Mouse (Mus musculus) midbrain, postnatal 0 days (tissue): Measurements from ENCODE around the gene Noxo1. TPM values are rescaled to one million over a fixed set of nuclear protein-coding genes. Genes with fewer than 3 reads are reported as not detected.
A peak's percentile ranks its signal among the peaks of the same experiment; 100 is the strongest.

Experiments used
- ATAC-seq: fragments of 200-750 bp; cut with Nextera tagmentation; 2 replicates; pipeline ENCODE4 v1.8.0; 2017; ENCODE audit warnings: moderate number of reproducible peaks, mild to moderate bottlenecking, moderate TSS enrichment, moderate library complexity; ENCODE audit not compliant: low FRiP score
- DNase-seq: peaks from one replicate; pipeline ENCODE4 v3.0.0-alpha.2; 2015; ENCODE audit warnings: low spot score
- H3K27ac ChIP-seq: fragments of 300-500 bp; sonication (generic); 2 replicates; pipeline ENCODE4 v1.5.1; 2014; ENCODE audit warnings: low read depth, mild to moderate bottlenecking, low read length, mixed read lengths
- H3K27me3 ChIP-seq: fragments of 300-500 bp; sonication (generic); 2 replicates; pipeline ENCODE4 v1.6.1; 2014; ENCODE audit warnings: low read length, control low read depth, mixed read lengths; ENCODE audit not compliant: insufficient read depth
- H3K36me3 ChIP-seq: fragments of 300-500 bp; sonication (generic); 2 replicates; pipeline ENCODE4 v1.6.1; 2014; ENCODE audit warnings: low read length, control low read depth, mixed read lengths; ENCODE audit not compliant: insufficient read depth
- H3K4me1 ChIP-seq: fragments of 300-500 bp; sonication (generic); 2 replicates; pipeline ENCODE4 v1.6.1; 2014; ENCODE audit warnings: mild to moderate bottlenecking, control low read depth, antibody characterized with exemption, low read length, mixed read lengths; ENCODE audit not compliant: insufficient read depth
- H3K4me2 ChIP-seq: fragments of 300-500 bp; sonication (generic); 2 replicates; pipeline ENCODE4 v1.6.1; 2014; ENCODE audit warnings: low read depth, mild to moderate bottlenecking, low read length, mixed read lengths; ENCODE audit not compliant: poor library complexity, severe bottlenecking
- H3K4me3 ChIP-seq: fragments of 300-500 bp; sonication (generic); 2 replicates; pipeline ENCODE4 v1.5.1; 2014; ENCODE audit warnings: low read depth, mild to moderate bottlenecking, low read length, moderate library complexity
- H3K9ac ChIP-seq: fragments of 300-500 bp; sonication (generic); replicated peaks from 2 replicates; pipeline ENCODE4 v1.6.1; 2014; ENCODE audit warnings: mild to moderate bottlenecking, low read length, moderate library complexity, mixed read lengths; ENCODE audit not compliant: poor library complexity, severe bottlenecking
- H3K9me3 ChIP-seq: fragments of 300-500 bp; sonication (generic); 2 replicates; pipeline ENCODE4 v1.6.1; 2016; ENCODE audit warnings: low read length, control low read depth
- CTCF ChIP-seq: IDR thresholded peaks from 2 replicates; pipeline ENCODE4 v1.5.1; 2016; ENCODE audit warnings: antibody characterized with exemption, mild to moderate bottlenecking
- WGBS: fragments of 180-500 bp; shearing (Covaris S2); extraction: QIAGEN DNeasy Blood & Tissue Kit; methylation state at CpG from one replicate; pipeline ENCODE4 v1.1.7; 2014; 5-methylcytosine and 5-hydroxymethylcytosine counted together
- polyA plus RNA-seq: library from polyadenylated mRNA; unstranded; fragments of >200 nt; fragmentation: Nextera tagmentation; extraction: Ambion mirVana; gene quantifications from 2 replicates; pipeline ENCODE4 v1.2.1, GENCODE M21; 2015
- total RNA-seq: library from RNA; depleted of rRNA; stranded (reverse); fragments of >200 nt; gene quantifications from 2 replicates; pipeline ENCODE4 v1.2.3, GENCODE M21; 2014

Gene Noxo1
- total and polyA plus RNA-seq, 2 experiments from 2014 or later, result 1.9 to 11.1 TPM

DNA sequence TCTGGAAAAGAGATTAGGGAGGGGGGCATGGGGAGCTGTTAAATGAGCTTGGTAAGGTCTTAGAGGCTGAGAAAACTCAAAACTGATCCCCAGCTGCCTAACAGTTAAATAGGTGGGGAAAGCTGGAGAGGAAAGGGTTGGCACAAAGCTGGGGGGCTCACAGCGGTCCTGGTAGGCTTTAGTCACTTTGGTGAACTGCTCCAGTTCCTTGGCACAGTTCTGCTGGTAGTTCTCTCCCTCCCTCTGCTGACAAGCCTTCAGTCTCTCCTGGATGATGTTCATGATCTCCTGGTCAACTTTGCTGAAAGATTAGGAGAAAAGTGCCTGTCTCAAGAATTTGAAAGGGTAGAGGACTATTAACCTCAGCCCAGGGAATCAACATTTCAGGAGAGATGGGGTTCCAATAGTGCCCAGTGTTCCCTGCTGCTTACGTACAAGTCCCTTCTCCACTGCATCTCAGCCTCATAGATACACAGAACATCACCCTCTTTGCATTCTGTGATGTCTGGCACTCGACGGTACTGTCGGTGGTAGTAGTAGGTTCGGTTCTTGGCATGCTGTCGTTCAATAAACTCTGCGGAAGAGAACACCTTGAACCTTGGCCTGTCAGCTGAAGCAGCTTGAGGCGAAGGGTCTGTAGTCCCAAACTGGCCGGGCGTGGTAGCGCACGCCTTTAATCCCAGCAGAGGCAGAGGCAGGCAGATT is 26.3 kb downstream of the Noxo1 start:
- no peak overlapping the region for H3K4me3 ChIP-seq
- 37% methylated on average over 13 of the region's 13 CpGs for WGBS
- 0 out of 2 replicates have a peak overlapping the region, but pooled peaks have one; percentile 2 for H3K4me2 ChIP-seq

DNA sequence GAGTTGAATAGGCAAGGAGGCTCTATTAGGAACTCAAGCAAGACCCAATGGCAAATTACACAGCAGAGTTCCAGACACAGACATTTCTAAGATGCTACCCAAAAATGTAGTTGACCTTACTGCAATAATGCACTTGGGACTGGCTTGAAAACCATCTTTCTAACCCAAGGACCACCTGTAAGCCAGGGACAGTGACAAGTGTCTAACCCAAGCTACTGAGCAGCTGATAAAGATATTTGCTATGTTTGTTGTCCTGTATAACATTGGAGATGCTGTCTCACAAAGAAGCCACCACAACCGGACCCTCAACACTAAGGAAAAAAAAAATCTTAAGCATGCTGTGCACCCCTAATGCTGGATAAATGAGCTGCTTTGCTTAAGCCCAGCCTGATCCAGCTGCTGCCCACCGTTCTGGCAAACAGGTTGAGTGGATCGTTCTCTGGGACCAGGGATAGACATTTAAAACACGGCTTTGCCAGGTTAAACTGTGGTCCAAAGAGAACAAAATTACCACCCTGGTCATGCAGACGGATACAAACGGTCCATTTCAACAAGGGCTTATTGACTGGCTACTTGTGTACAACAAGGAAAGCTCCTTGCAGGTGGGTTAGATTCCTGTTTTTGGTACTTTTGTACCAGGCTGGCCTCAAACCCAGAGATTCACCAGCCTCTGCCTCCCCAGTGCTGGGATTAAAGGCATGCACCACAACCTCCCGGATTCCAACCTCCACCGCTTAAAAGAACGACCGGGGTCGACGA is 27.3 kb downstream of the Noxo1 start:
- Histone ChIP-seq H3K4me2 (peak overlapping the region; percentile 68), H3K4me1 (no peaks in the 10 kb centered on the region; the same call in none of the 2 replicates), H3K36me3 (peaks cover 10% of the 10 kb centered on the region; the same call in 1 of the 2 replicates), H3K27me3 (no peaks in the 10 kb centered on the region), H3K27ac (peak overlapping the region; percentile 75), H3K4me3 (peak overlapping the region; percentile 70), H3K9ac (peak overlapping the region; percentile 86), H3K9me3 (no peaks in the 10 kb centered on the region)
- no peak for TF ChIP-seq CTCF
- 4% methylated on average over 12 of the region's 12 CpGs for WGBS
- ATAC-seq, result no peak
- DNase-seq, result no peak

More for the DNA sequence above, 26.3 kb downstream of the Noxo1 start:
- DNase-seq (no peak), ATAC-seq (no peak)
- no peaks in the 10 kb centered on the region for H3K27me3 ChIP-seq
- H3K36me3 ChIP-seq, result peaks cover 10% of the 10 kb centered on the region; the same call in 1 of the 2 replicates
- no peak overlapping the region for H3K27ac ChIP-seq
- no peak for TF ChIP-seq CTCF
- H3K9me3 ChIP-seq, result no peaks in the 10 kb centered on the region
- no peak overlapping the region for H3K9ac ChIP-seq
- H3K4me1 ChIP-seq, result no peaks in the 10 kb centered on the region; the same call in none of the 2 replicates

DNA sequence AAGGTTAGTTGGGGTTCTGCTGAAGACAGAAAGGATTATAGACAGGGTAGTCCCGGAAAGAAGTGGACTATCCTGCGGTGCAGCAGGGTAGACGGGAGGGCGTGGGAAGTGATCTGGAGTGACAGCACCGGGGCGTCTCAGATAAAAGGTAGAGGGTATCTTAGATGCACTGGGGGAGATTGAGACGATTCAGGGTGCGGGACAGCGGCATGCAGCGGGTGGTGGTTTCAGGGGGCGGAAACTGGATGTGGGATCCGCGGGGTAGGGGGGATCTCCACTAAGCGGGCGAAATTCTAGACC is 27.8 kb downstream of the Noxo1 start:
- Histone ChIP-seq H3K36me3 (peaks cover 10% of the 10 kb centered on the region; the same call in 1 of the 2 replicates), H3K4me3 (peak overlapping the region; percentile 70), H3K27ac (peak overlapping the region; percentile 75), H3K27me3 (no peaks in the 10 kb centered on the region), H3K4me2 (peak overlapping the region; percentile 68), H3K9me3 (no peaks in the 10 kb centered on the region), H3K4me1 (no peaks in the 10 kb centered on the region; the same call in none of the 2 replicates), H3K9ac (peak overlapping the region; percentile 86)
- no peak for DNase-seq
- ATAC-seq, result peak; percentile 4; the same call in 1 of the 2 replicates
- no peak for TF ChIP-seq CTCF
- WGBS, result under 1% methylated on average over 15 of the region's 15 CpGs

DNA sequence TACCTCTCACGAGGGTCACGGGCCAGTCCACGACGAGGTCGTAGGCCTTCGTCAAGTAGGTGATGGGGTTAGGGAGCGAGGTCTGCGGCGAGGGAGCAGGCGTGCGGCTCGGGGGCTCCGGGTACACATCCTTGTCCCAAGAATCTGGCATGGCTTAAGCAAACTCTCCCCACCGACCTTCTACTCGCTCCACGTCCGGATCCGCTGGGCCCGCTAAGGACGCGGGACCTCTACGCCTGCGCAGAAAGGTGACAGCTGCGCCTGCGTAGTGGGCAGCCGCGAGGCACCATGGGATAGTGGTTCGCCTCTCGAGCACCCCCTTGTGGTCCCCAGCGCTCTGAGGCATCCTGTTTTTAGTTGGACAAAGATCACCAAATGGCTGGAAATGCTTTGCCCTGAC is 28.1 kb downstream of the Noxo1 start, which contains the start of gene Ndufb10:
Gene Ndufb10 (minus strand): TSS at position 295 of the 400 bp plus-strand sequence.
- no peaks in the 10 kb centered on the region for H3K27me3 ChIP-seq
- DNase-seq, result peak; percentile 97
- H3K36me3 ChIP-seq, result peaks cover 10% of the 10 kb centered on the region; the same call in 1 of the 2 replicates
- H3K4me3 ChIP-seq, result peak within 1 kb of the TSS; percentile 70
- ATAC-seq, result peak; percentile 71
- no peaks in the 10 kb centered on the region; the same call in 1 of the 2 replicates for H3K4me1 ChIP-seq
- under 1% methylated on average over 30 of the region's 30 CpGs for WGBS
- peak within 1 kb of the TSS; percentile 86 for H3K9ac ChIP-seq
- no peaks in the 10 kb centered on the region for H3K9me3 ChIP-seq
- TF ChIP-seq CTCF, result peak; percentile 99
- H3K4me2 ChIP-seq, result peak within 1 kb of the TSS; percentile 68
- H3K27ac ChIP-seq, result peak within 1 kb of the TSS; percentile 76

DNA sequence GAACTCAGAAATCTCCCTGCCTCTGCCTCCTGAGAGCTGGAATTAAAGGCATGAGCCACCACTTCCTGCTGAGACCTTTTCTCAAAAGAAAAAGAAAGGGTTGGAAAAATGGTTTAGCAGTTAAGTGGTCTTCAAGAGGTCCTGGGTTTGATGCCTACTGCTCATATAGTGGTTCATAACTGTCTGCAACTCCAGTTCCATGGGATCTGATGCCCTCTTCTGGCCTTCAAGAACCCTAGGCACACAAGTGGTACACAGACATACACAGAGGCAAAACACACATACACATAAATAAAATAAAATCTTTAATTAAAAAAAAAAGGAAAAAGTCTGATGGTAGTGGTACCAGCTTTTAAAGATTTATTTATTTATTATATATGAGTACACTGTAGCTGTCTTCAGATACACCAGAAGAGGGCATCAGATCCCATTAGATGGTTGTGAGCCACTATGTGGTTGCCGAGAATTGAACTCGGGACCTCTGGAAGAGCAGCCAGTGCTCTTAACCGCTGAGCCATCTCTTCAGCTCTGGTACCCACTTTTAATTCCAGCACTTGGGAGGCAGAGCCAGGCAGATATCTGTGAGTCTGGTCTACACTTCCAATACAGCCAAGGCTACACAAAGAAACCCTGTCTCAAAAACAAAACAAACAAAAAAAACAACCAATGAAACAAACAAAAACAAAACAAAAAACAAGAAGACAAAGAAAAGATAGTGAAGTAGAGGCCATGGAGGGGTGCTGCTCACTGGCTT is 29.8 kb downstream of the Noxo1 start:
- H3K9ac ChIP-seq, result no peak overlapping the region
- no peaks in the 10 kb centered on the region for H3K27me3 ChIP-seq
- no peaks in the 10 kb centered on the region for H3K9me3 ChIP-seq
- H3K4me2 ChIP-seq, result no peak overlapping the region
- TF ChIP-seq CTCF, result no peak
- no peaks in the 10 kb centered on the region; the same call in 1 of the 2 replicates for H3K4me1 ChIP-seq
- peaks cover 10% of the 10 kb centered on the region; the same call in 1 of the 2 replicates for H3K36me3 ChIP-seq
- no peak for ATAC-seq
- 75% methylated on average over 3 of the region's 3 CpGs for WGBS
- H3K4me3 ChIP-seq, result no peak overlapping the region
- no peak for DNase-seq
- no peak overlapping the region for H3K27ac ChIP-seq
